ENCODE assay signal across 8 mouse cellular contexts in genomic region chr9:58196610-58197567, GRCm38 (mm10). TPM values are rescaled to one million over a fixed set of nuclear protein-coding genes. Genes with fewer than 3 reads are reported as not detected.
A peak's percentile ranks its signal among the peaks of the same experiment; 100 is the strongest.
DNase-seq lines count a peak whose midpoint lies in the region; ATAC-seq and TF ChIP-seq lines count a peak whose summit lies in the region.

No protein-coding gene starts in this region.

- no peak overlapping the region for H3K9ac ChIP-seq in kidney, embryonic 15.5 days
- peak overlapping the region; percentile 66 for H3K9ac ChIP-seq in hindbrain, embryonic 13.5 days
- H3K9ac ChIP-seq in midbrain, postnatal 0 days (replicated peaks; ENCODE audit: low read length, poor library complexity, severe bottlenecking), result peak overlapping the region; percentile 63; the same call in 1 of the 2 replicates

- H3K9me3 ChIP-seq in kidney, embryonic 15.5 days (replicated peaks), result no peaks in the 10 kb centered on the region
- no peaks in the 10 kb centered on the region for H3K9me3 ChIP-seq in embryonic facial prominence, embryonic 10.5 days
- H3K9me3 ChIP-seq in hindbrain, embryonic 13.5 days, result no peaks in the 10 kb centered on the region
- H3K9me3 ChIP-seq in midbrain, postnatal 0 days (ENCODE audit: low read length), result no peaks in the 10 kb centered on the region

- no peaks in the 10 kb centered on the region for H3K36me3 ChIP-seq in kidney, embryonic 15.5 days
- no peaks in the 10 kb centered on the region for H3K36me3 ChIP-seq in embryonic facial prominence, embryonic 10.5 days (replicated peaks)
- H3K36me3 ChIP-seq in hindbrain, embryonic 13.5 days, result no peaks in the 10 kb centered on the region
- H3K36me3 ChIP-seq in midbrain, postnatal 0 days (ENCODE audit: insufficient read depth, low read length), result no peaks in the 10 kb centered on the region

- TF ChIP-seq CTCF in midbrain, postnatal 0 days (IDR thresholded peaks at IDR 0.05), result no peak

- peaks cover 88% of the 10 kb centered on the region for H3K27me3 ChIP-seq in kidney, embryonic 15.5 days
- peaks cover 91% of the 10 kb centered on the region for H3K27me3 ChIP-seq in embryonic facial prominence, embryonic 10.5 days (replicated peaks; ENCODE audit: low read depth, poor library complexity, severe bottlenecking)
- peaks cover 81% of the 10 kb centered on the region for H3K27me3 ChIP-seq in hindbrain, embryonic 13.5 days
- peaks cover 50% of the 10 kb centered on the region for H3K27me3 ChIP-seq in midbrain, postnatal 0 days (ENCODE audit: insufficient read depth, low read length)

- H3K4me2 ChIP-seq in kidney, embryonic 15.5 days, result peak overlapping the region; percentile 61
- peak overlapping the region; percentile 58 for H3K4me2 ChIP-seq in hindbrain, embryonic 13.5 days
- peak overlapping the region; percentile 66 for H3K4me2 ChIP-seq in midbrain, postnatal 0 days (ENCODE audit: low read depth, low read length, poor library complexity, severe bottlenecking)

- ATAC-seq in kidney, embryonic 15.5 days (replicated peaks; ENCODE audit: low FRiP score), result no peak
- no peak for ATAC-seq in hindbrain, embryonic 13.5 days (ENCODE audit: low FRiP score)
- no peak for ATAC-seq in midbrain, postnatal 0 days (ENCODE audit: low FRiP score)
- ATAC-seq in erythroblast, adult 5-6 weeks (replicated peaks; ENCODE audit: low FRiP score, poor library complexity, severe bottlenecking), result no peak
- ATAC-seq in cerebellum, adult (ENCODE audit: insufficient number of reproducible peaks, low FRiP score, low TSS enrichment), result no peak

- peak overlapping the region; percentile 35 for H3K4me3 ChIP-seq in kidney, embryonic 15.5 days (replicated peaks)
- peak overlapping the region; percentile 50 for H3K4me3 ChIP-seq in embryonic facial prominence, embryonic 10.5 days
- peak overlapping the region; percentile 34 for H3K4me3 ChIP-seq in hindbrain, embryonic 13.5 days
- H3K4me3 ChIP-seq in midbrain, postnatal 0 days (ENCODE audit: low read depth, low read length), result peak overlapping the region; percentile 35

- no peak for DNase-seq in kidney, adult 8-10 months
- DNase-seq in embryonic facial prominence, embryonic 10.5 days (ENCODE audit: low spot score), result peak; percentile 28
- DNase-seq in midbrain, postnatal 0 days (ENCODE audit: low spot score), result no peak
- DNase-seq in layer of hippocampus, postnatal 36 days, result no peak

- H3K4me1 ChIP-seq in kidney, embryonic 15.5 days, result peaks cover 63% of the 10 kb centered on the region
- H3K4me1 ChIP-seq in embryonic facial prominence, embryonic 10.5 days, result peaks cover 86% of the 10 kb centered on the region
- peaks cover 61% of the 10 kb centered on the region for H3K4me1 ChIP-seq in hindbrain, embryonic 13.5 days (replicated peaks)
- H3K4me1 ChIP-seq in midbrain, postnatal 0 days (ENCODE audit: insufficient read depth, low read length), result peaks cover 6% of the 10 kb centered on the region

- 5% methylated on average over 46 of the region's 46 CpGs for WGBS in kidney, embryonic 15.5 days
- 2% methylated on average over 46 of the region's 46 CpGs for WGBS in embryonic facial prominence, embryonic 10.5 days
- 2% methylated on average over 46 of the region's 46 CpGs for WGBS in hindbrain, embryonic 13.5 days
- WGBS in midbrain, postnatal 0 days, result 5% methylated on average over 46 of the region's 46 CpGs

- H3K27ac ChIP-seq in kidney, embryonic 15.5 days, result no peak overlapping the region
- no peak overlapping the region; the same call in 1 of the 2 replicates for H3K27ac ChIP-seq in embryonic facial prominence, embryonic 10.5 days (replicated peaks)
- H3K27ac ChIP-seq in hindbrain, embryonic 13.5 days, result 0 out of 2 replicates have a peak overlapping the region, but pooled peaks have one; percentile 2
- H3K27ac ChIP-seq in midbrain, postnatal 0 days (ENCODE audit: low read depth, low read length), result no peak overlapping the region

RNA-seq across cellular contexts. Expression of gene Islr, which starts 7.2 kb away (rescaled TPM):
- polyA plus RNA-seq in kidney, embryonic 15.5 days (2015; fragmentation: Nextera tagmentation; extraction: Ambion mirVana), result 78.7 and 94.7 TPM in 2 replicates
- polyA plus RNA-seq in embryonic facial prominence, embryonic 10.5 days (2016; fragmentation: Nextera tagmentation; extraction: Ambion mirVana), result 13.8 and 18.2 TPM in 2 replicates
- 40.9 and 43.7 TPM in 2 replicates for polyA plus RNA-seq in hindbrain, embryonic 13.5 days (2015; fragmentation: Nextera tagmentation; extraction: Ambion mirVana)
- total RNA-seq in midbrain, postnatal 0 days (2014; rRNA removed), result 55.6 and 68.8 TPM in 2 replicates
- 32.5 and 36.5 TPM in 2 replicates for polyA plus RNA-seq in midbrain, postnatal 0 days (2015; fragmentation: Nextera tagmentation; extraction: Ambion mirVana)
- 0.63 TPM in 1 of 2 replicates, not detected in the other for total RNA-seq in erythroblast, adult 5-6 weeks (2015; ENCODE audit: low replicate concordance)
- total RNA-seq in erythroblast, adult 5-6 weeks (2017; ENCODE audit: low replicate concordance), result not detected in 2 replicates
- total RNA-seq in layer of hippocampus, postnatal 36 days (2021), result 10 to 100 TPM; 11.5 to 14.5 TPM

RNA-seq across cellular contexts. Expression of gene Islr2, which starts 7.2 kb away (rescaled TPM):
- 0.39 and 0.51 TPM in 2 replicates for polyA plus RNA-seq in kidney, embryonic 15.5 days (2015; fragmentation: Nextera tagmentation; extraction: Ambion mirVana)
- polyA plus RNA-seq in embryonic facial prominence, embryonic 10.5 days (2016; fragmentation: Nextera tagmentation; extraction: Ambion mirVana), result 1.5 and 2.2 TPM in 2 replicates
- polyA plus RNA-seq in hindbrain, embryonic 13.5 days (2015; fragmentation: Nextera tagmentation; extraction: Ambion mirVana), result 11.1 and 11.3 TPM in 2 replicates
- 233 and 267 TPM in 2 replicates for total RNA-seq in midbrain, postnatal 0 days (2014; rRNA removed)
- 16.7 and 18.1 TPM in 2 replicates for polyA plus RNA-seq in midbrain, postnatal 0 days (2015; fragmentation: Nextera tagmentation; extraction: Ambion mirVana)
- not detected in 2 replicates for total RNA-seq in erythroblast, adult 5-6 weeks (2015; ENCODE audit: low replicate concordance)
- total RNA-seq in erythroblast, adult 5-6 weeks (2017; ENCODE audit: low replicate concordance), result not detected in 2 replicates
- total RNA-seq in layer of hippocampus, postnatal 36 days (2021), result 100 to 1,000 TPM; 134 to 145 TPM

RNA-seq across cellular contexts. Expression of gene Pml, which starts 52.7 kb away (rescaled TPM):
- 21.0 and 24.7 TPM in 2 replicates for polyA plus RNA-seq in kidney, embryonic 15.5 days (2015; fragmentation: Nextera tagmentation; extraction: Ambion mirVana)
- polyA plus RNA-seq in embryonic facial prominence, embryonic 10.5 days (2016; fragmentation: Nextera tagmentation; extraction: Ambion mirVana), result 17.2 and 17.6 TPM in 2 replicates
- polyA plus RNA-seq in hindbrain, embryonic 13.5 days (2015; fragmentation: Nextera tagmentation; extraction: Ambion mirVana), result 4.0 and 4.7 TPM in 2 replicates
- 5.6 and 9.0 TPM in 2 replicates for total RNA-seq in midbrain, postnatal 0 days (2014; rRNA removed)
- polyA plus RNA-seq in midbrain, postnatal 0 days (2015; fragmentation: Nextera tagmentation; extraction: Ambion mirVana), result 2.9 and 3.2 TPM in 2 replicates
- 43.0 and 50.8 TPM in 2 replicates for total RNA-seq in erythroblast, adult 5-6 weeks (2015; ENCODE audit: low replicate concordance)
- total RNA-seq in erythroblast, adult 5-6 weeks (2017; ENCODE audit: low replicate concordance), result 51.6 and 69.0 TPM in 2 replicates
- 10 to 100 TPM; 12.8 to 15.4 TPM for total RNA-seq in layer of hippocampus, postnatal 36 days (2021)

RNA-seq across cellular contexts. Expression of gene Stoml1, which starts 56.1 kb away (rescaled TPM):
- 29.9 and 33.6 TPM in 2 replicates for polyA plus RNA-seq in kidney, embryonic 15.5 days (2015; fragmentation: Nextera tagmentation; extraction: Ambion mirVana)
- 28.4 and 30.2 TPM in 2 replicates for polyA plus RNA-seq in embryonic facial prominence, embryonic 10.5 days (2016; fragmentation: Nextera tagmentation; extraction: Ambion mirVana)
- 105 and 116 TPM in 2 replicates for polyA plus RNA-seq in hindbrain, embryonic 13.5 days (2015; fragmentation: Nextera tagmentation; extraction: Ambion mirVana)
- 159 and 170 TPM in 2 replicates for total RNA-seq in midbrain, postnatal 0 days (2014; rRNA removed)
- 161 and 172 TPM in 2 replicates for polyA plus RNA-seq in midbrain, postnatal 0 days (2015; fragmentation: Nextera tagmentation; extraction: Ambion mirVana)
- 1.2 and 8.6 TPM in 2 replicates for total RNA-seq in erythroblast, adult 5-6 weeks (2015; ENCODE audit: low replicate concordance)
- 2.1 and 2.3 TPM in 2 replicates for total RNA-seq in erythroblast, adult 5-6 weeks (2017; ENCODE audit: low replicate concordance)
- total RNA-seq in layer of hippocampus, postnatal 36 days (2021), result 10 to 100 TPM; 71.3 to 79.0 TPM
